Mouse (Mus musculus) embryonic fibroblast, embryonic 13.5 days (primary cell): ENCODE results near the gene Inpp1. TPM values are rescaled to one million over a fixed set of nuclear protein-coding genes. Genes with fewer than 3 reads are reported as not detected.

Experiments used
- H3K27ac ChIP-seq: 2 replicates; pipeline ENCODE4 v1.5.1; 2012; ENCODE audit warnings: low read length, control low read depth, inconsistent platforms; ENCODE audit not compliant: insufficient read depth
- H3K4me1 ChIP-seq: 2 replicates; pipeline ENCODE4 v1.6.1; 2011; ENCODE audit warnings: low read length; ENCODE audit not compliant: control insufficient read depth, insufficient read depth
- H3K4me3 ChIP-seq: 2 replicates; pipeline ENCODE4 v1.5.1; 2011; ENCODE audit warnings: mild to moderate bottlenecking, control low read depth, low read length; ENCODE audit not compliant: insufficient read depth
- CTCF ChIP-seq: IDR thresholded peaks from 2 replicates; pipeline ENCODE4 v1.5.1; 2011; ENCODE audit warnings: mild to moderate bottlenecking, control low read depth, low read length, moderate library complexity, borderline replicate concordance; ENCODE audit not compliant: insufficient read depth
- POLR2A ChIP-seq: IDR thresholded peaks from 2 replicates; pipeline ENCODE4 v1.6.1; 2011; ENCODE audit warnings: low read depth, mild to moderate bottlenecking, control low read depth, low read length, moderate library complexity
- polyA plus RNA-seq: library from polyadenylated mRNA; stranded (reverse); fragments of >200 nt; gene quantifications from 2 replicates; pipeline ENCODE4 v1.2.4, GENCODE M21; 2011; ENCODE audit warnings: low read depth; ENCODE audit not compliant: missing spikeins, insufficient read length

Gene Inpp1
- polyA plus RNA-seq, 1 experiment = 11.7 TPM

GRCm38 (mm10) chr1:52793692-52794091, 23.8 kb downstream of the Inpp1 start:
- TF ChIP-seq CTCF (no peak), POLR2A (no peak)
- no peak overlapping the region for H3K27ac ChIP-seq
- H3K4me3 ChIP-seq = no peak overlapping the region

DNA sequence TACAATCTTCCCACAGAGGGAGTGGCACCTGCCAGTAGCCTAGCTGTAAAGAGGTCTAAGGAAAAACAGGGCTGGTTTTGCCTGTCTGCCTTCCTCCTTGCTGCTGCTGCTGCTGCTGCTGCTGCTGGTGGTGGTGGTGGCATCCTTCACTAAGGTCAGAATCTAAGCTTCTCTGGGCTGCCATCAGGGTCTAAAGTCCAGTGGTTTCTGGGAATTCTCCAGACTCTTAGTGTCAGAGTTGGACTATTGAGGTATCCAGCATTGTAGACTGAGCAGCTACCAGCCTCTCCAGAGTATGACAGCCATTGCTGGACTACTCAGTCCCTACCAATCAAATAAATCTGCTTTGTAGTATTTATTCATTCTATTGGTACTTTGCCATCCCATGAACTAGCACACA, 24.8 kb downstream of the Inpp1 start:
- no peak overlapping the region for H3K4me3 ChIP-seq
- TF ChIP-seq POLR2A (no peak), CTCF (no peak)
- no peaks in the 10 kb centered on the region for H3K4me1 ChIP-seq
- no peak overlapping the region for H3K27ac ChIP-seq

More at GRCm38 (mm10) chr1:52793692-52794091, 23.8 kb downstream of the Inpp1 start:
- no peaks in the 10 kb centered on the region for H3K4me1 ChIP-seq

DNA sequence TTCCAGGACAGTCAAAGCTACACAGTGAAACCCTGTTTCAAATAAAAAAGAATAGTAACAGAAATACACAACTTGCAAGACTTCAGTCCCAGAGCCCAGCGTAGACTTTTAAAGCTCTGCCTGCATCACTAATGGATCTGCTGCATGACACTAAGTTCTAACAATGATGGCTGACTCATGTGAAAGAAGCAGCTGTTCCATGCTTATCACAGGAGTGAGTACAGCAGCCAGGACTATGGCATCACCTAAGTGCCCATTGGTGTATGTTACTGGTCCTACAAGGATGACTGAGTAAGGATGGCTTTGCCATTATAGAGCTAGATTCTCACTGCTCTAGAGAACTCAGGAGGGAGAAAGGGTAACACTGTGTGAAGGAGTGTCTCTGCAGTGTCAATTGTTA, 30.2 kb downstream of the Inpp1 start:
- H3K4me1 ChIP-seq = no peaks in the 10 kb centered on the region

GRCm38 (mm10) chr1:52765176-52766111, 52.0 kb downstream of the Inpp1 start:
- H3K27ac ChIP-seq = no peak overlapping the region
- no peak for TF ChIP-seq POLR2A
- TF ChIP-seq CTCF = no peak
- H3K4me3 ChIP-seq = no peak overlapping the region
- H3K4me1 ChIP-seq = no peaks in the 10 kb centered on the region

More for the DNA sequence above, 30.2 kb downstream of the Inpp1 start:
- Histone ChIP-seq H3K4me3 (no peak overlapping the region), H3K27ac (no peak overlapping the region)
- no peak for TF ChIP-seq CTCF
- no peak for TF ChIP-seq POLR2A

- Histone ChIP-seq H3K4me1 (no peaks in the 10 kb centered on the region), H3K27ac (no peak overlapping the region), H3K4me3 (no peak overlapping the region)
- TF ChIP-seq POLR2A (no peak), CTCF (no peak)
Observed at GRCm38 (mm10) chr1:52763894-52764809, 53.3 kb downstream of the Inpp1 start.

DNA sequence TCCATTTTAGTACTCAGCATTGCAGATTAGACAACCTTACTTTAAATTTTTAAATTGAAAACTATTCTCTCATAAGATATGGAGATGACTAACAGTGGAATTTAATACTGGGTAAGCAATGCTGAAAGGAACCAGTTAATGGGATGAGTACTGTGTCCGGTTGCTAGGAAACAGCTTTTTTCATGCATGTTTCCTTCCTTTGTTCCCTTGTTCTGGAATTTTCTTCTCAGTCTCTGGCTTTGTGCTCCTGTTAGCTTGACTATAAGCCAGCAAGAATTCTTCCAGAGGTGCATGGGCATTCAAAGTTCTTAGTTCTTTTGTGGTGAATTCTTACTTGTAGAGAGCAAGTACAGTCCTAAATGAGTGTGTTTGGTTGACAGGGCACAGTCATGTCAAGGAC, 59.3 kb downstream of the Inpp1 start:
- Histone ChIP-seq H3K4me3 (no peak overlapping the region), H3K27ac (no peak overlapping the region; the same call in 1 of the 2 replicates), H3K4me1 (peaks cover 3% of the 10 kb centered on the region; the same call in 1 of the 2 replicates)
- TF ChIP-seq POLR2A = no peak
- no peak for TF ChIP-seq CTCF

- no peak for TF ChIP-seq CTCF
- no peak for TF ChIP-seq POLR2A
- Histone ChIP-seq H3K4me3 (no peak overlapping the region), H3K27ac (no peak overlapping the region), H3K4me1 (peaks cover 5% of the 10 kb centered on the region; the same call in 1 of the 2 replicates)
Observed at GRCm38 (mm10) chr1:52754331-52754730, 63.2 kb downstream of the Inpp1 start.

- Histone ChIP-seq H3K4me3 (no peak overlapping the region), H3K27ac (no peak overlapping the region), H3K4me1 (peaks cover 5% of the 10 kb centered on the region; the same call in 1 of the 2 replicates)
- TF ChIP-seq CTCF = no peak
- no peak for TF ChIP-seq POLR2A
Observed at GRCm38 (mm10) chr1:52753828-52754227, 63.7 kb downstream of the Inpp1 start.

DNA sequence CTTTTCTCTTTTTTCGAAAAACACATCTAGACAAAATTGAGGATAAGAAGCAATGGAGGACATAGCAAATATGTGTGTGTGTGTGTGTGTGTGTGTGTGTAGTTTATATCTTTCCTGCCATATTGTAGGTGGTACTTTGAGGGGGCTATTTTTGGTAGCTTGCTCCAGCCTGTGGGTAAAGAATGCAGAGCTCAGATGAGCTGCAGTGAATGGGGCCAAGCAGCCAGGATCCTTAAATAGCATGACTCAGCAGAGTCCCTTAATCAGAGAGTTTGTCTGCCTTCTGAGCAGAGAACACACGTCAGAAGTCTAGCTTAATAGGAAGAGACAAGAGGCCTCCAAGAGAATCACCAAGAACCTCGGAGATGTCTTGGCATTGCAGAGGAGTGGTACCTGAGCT, 64.8 kb downstream of the Inpp1 start:
- Histone ChIP-seq H3K4me3 (no peak overlapping the region), H3K27ac (no peak overlapping the region), H3K4me1 (0 out of 2 replicates have a peak, but pooled peaks cover 2% of the 10 kb centered on the region)
- no peak for TF ChIP-seq CTCF
- TF ChIP-seq POLR2A = no peak

GRCm38 (mm10) chr1:52751634-52752033, 65.9 kb downstream of the Inpp1 start:
- Histone ChIP-seq H3K4me1 (0 out of 2 replicates have a peak, but pooled peaks cover 2% of the 10 kb centered on the region), H3K27ac (no peak overlapping the region), H3K4me3 (no peak overlapping the region)
- no peak for TF ChIP-seq CTCF
- TF ChIP-seq POLR2A = no peak
